Mouse (Mus musculus): ENCODE results near the gene Mettl27.
"Not testable (repeated sequence)": the region's sequence is repeated elsewhere in the genome, so short reads cannot be mapped to it uniquely, and the experiment has no call there.

The Mettl27 gene

DNA sequence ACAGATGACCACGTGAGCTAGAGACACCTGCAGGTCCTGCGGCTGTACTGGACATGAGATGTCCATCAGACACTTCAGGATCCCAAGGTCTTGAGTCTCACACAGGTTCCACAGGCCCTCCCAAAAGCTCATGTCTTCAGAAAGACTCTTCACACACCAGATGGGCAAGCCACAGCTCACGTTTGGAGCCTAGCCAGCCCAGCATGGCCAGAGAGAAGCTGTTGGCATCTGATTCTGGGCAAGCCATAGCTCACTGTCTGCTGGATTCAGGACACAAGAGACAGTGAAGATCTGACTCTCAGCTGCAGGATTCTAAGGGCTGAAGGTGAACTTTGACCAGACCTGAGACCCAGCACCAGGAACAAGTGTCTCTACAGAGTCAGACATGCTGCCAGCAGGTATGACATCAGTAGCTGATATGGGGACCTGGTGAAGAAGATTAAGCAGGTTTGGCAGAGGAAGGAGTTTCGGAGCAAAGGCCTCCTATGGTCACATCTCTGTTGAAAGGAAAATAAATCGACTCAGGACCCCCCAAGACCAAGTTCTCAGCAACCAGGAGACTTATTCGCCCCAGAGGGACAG, 12.0 kb upstream of the Mettl27 start:
- no peak for DNase-seq (ENCODE audit: inconsistent age in 2 of 2, low spot score in 1 of 2)

DNA sequence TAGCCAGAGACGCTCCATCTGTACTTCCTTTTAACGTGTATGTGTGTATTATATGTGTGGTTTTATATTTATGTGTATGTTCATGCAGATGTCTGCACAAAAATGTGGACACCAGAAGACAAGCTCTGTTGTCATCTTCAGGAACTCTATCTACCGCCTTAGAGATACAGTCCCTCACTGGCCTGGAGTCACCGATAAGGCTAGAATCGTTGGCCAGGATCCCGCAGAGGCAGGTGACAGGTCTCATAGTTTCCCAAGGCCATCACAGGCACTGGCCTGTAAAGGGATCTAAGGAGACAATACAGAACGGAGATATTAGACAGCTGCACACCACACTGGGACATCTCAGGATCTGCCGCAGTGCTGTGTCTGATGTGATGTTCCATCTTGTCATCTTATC, 11.1 kb upstream of the Mettl27 start:
- DNase-seq (ENCODE audit: inconsistent age in 2 of 2, low spot score in 1 of 2), result no peak

DNA sequence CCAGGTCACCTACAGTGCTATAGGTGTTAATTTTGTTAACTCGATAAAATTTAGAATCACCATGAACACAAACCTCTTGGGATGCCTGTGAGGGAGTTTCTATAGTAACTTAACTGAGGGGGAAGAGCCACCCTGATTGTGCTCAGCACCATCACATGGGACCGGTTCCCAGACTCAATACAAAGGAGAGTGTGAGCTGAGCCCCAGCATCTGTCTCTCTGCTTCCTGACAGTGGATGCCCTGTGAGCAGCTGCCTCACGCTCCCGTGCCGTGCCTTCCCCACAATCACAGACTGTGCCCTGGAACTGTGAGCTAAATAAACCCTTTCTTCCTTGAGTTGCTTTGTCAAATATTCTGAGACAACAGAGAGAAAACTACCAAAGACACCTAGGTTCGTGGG, 9.0 kb upstream of the Mettl27 start:
- no peak for DNase-seq (ENCODE audit: inconsistent age in 2 of 2, low spot score in 1 of 2)

DNA sequence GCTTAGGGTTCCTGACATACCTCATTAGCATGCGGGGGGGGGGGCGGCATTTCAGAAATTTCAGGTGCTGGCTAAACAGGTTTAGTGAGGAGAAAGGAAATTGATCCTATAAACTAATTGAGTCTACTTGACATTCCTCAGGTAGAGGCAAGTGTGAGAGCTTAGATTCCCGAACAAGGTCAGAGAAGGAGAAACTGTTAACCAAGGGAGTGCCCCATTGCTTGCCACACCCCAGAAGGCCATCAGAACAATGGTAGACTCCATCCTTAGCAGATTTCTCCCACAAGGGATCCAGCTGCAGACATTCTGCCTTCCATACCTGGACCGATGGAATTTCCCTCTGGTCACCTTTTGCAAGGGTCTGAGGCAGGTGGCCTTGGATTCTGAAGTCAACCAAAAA, 5.4 kb upstream of the Mettl27 start:
- no peak for DNase-seq (ENCODE audit: inconsistent age in 2 of 2, low spot score in 1 of 2)

DNA sequence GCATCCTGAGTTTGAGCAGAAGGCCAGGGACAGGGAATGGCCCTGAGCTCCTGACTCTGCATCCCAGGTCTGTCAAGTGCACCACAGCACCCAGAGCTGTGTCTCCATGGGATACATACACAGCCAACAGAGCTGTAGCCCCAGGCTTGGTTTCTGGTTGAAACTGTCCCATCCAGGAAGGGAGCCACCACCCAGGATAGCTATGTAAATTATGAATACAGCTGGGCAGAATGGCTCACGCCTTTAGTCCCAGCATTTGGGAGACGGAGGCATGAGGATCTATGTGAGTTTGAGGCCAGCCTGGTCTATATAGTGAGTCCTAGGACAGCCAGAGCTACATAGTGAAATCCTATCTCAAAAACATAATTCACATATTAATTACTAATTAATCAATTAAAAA, 2.2 kb upstream of the Mettl27 start:
- DNase-seq (ENCODE audit: inconsistent age in 2 of 2, low spot score in 1 of 2), result no peak

DNA sequence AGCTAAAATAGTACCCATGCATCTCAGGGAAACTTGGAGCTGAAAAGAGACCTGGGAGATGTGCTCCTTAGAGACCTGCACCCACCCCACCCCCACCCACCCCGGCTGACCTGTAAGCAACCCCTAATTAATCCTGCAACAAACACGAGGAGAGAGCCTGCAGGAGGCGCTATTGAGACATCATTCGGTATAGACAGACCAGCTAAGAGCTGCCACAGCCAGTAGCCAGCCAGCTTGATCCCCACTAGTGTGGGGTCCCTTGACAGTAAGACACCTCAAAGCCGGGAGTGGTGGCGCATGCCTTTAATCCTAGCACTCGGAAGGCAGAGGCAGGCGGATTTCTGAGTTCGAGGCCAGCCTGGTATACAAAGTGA, 722 bp downstream of the Mettl27 start:
- peak; percentile 65 to 80 for DNase-seq (ENCODE audit: inconsistent age in 2 of 2, low spot score in 1 of 2)

DNA sequence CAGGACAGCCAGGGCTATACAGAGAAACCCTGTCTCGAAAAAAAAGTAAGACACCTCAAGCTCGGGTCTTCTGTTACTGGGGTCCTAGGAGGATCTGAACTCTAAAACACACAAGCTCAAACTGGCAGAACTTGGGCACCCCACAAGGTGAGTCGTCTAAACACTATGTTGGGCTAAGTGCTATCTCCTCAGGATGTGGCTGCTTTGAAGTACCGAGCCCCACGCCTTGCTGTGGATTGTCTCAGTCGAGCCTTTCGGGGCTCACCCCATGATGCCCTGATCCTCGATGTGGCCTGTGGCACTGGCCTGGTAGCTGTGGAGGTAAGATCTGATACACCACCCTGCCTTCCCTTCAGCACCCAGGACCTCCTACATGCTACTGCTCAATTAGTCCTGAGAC, 1.1 kb downstream of the Mettl27 start:
- no peak for DNase-seq (ENCODE audit: inconsistent age in 2 of 2, low spot score in 1 of 2)

DNA sequence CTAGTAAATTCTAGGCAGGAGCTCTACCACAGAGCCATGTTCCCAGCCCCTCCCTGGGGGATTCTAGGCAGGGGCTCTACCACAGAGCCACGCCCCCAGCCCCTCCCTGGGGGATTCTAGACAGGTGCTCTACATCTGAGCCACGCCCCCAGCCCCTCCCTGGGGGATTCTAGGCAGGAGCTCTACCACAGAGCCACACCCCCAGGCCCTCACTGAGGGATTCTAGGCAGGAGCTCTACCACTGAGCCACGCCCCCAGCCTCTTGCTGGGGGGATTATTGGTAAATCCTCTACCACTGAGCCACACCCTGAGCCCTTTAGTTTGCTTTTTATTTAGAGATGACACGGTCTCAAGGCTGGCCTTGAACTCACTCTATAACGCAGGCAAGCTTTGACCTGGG, 1.5 kb downstream of the Mettl27 start:
- not testable (repeated sequence) for DNase-seq (ENCODE audit: inconsistent age in 2 of 2, low spot score in 1 of 2)

DNA sequence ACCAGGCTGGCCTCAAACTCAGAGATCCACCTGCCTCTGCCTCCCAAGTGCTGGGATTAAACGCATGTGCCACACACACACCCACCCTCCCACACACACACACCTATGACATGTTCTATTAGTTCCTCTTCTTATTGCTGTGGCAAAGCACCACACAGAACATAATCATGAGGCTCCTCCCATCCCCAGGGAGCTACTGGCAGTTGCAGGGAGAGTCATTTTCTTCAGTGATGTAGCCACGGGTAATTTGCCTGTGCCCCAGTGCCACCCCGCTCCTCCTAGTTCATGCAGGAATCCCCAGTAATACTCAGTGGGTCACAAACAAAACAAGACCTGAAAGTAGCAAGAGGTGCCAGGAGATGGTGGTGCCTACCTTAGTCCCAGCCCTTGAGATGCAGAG, 2.5 kb downstream of the Mettl27 start:
- no peak for DNase-seq (ENCODE audit: inconsistent age in 2 of 2, low spot score in 1 of 2)

DNA sequence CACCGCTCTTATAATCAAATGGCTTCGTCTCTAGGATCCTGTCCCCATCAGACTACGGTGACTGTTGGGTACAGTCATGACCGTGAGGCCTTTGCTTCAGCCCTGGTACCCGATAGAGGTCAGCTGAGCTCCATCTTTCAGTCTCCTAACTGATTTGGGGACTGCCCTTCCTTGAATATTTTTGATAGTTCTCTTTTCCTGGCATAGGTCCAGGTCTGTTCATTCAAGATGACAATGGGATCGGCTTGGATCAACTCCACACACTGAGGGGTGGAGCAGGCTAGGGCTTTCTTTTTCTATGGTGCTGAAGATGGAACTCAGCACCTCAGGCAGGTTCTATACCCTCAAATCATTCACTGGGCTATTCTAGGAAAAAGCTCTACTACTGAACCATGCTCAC, 3.9 kb downstream of the Mettl27 start:
- DNase-seq (ENCODE audit: inconsistent age in 2 of 2, low spot score in 1 of 2), result no peak

DNA sequence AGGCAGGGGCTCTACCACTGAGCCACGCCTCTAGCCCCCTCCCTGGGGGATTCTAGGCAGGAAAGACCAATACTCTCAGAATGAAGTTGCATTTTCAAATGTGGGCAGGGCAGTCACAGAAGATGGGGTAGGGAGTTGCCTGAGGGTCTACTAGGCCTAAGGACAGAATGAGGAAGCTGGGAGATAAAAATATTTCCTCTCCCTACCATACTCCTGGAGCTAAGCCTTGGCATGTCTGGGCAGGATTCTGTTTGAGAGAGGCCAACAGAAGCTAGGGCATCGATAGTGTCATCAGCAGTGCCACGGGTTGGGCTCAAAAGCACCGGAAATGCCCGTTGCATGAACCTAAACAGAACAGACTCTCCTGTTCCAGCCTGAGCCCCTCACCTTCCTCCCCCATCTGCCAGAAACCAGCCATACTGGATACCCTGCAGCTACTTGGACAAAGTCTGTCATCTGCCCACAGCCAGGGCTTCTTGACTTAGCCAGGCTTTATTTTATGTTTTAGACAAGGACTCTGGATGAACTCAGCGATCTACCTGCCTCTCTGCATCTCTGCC, 4.5 kb downstream of the Mettl27 start:
- no peak for DNase-seq (ENCODE audit: inconsistent age in 2 of 2, low spot score in 1 of 2)

DNA sequence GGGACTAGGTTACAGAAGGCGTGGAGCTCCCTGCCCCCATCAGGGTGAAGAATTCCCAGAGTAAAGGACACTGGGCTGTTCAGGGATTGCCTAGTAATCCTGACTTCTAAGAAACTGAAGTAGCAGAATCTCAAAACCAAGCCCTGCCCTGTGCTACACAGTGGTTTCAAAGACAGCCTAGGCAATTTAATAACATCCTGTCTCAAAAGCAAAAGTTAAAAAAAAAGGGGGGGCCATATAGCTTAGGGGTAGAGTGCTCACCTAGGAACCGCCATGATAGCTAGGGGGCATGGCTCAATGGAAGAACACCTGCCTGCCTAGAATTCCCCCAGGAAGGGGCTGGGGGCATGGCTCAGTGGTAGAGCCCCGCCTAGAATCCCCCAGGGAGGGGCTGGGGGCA, 6.9 kb downstream of the Mettl27 start:
- no peak for DNase-seq (ENCODE audit: inconsistent age in 2 of 2, low spot score in 1 of 2)

DNA sequence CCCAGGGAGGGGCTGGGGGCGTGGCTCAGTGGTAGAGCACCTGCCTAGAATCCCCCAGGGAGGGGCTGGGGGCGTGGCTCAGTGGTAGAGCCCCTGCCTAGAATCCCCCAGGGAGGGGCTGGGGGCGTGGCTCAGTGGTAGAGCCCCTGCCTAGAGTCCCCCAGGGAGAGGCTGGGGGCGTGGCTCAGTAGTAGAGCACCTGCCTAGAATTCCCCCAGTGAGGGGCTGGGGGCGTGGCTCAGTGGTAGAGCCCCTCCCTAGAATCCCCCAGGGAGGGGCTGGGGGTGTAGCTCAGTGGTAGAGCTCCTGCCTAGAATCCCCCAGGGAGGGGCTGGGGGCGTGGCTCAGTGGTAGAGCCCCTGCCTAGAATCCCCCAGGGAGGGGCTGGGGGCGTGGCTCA, 7.4 kb downstream of the Mettl27 start:
- DNase-seq (ENCODE audit: inconsistent age in 2 of 2, low spot score in 1 of 2), result not testable (repeated sequence)

DNA sequence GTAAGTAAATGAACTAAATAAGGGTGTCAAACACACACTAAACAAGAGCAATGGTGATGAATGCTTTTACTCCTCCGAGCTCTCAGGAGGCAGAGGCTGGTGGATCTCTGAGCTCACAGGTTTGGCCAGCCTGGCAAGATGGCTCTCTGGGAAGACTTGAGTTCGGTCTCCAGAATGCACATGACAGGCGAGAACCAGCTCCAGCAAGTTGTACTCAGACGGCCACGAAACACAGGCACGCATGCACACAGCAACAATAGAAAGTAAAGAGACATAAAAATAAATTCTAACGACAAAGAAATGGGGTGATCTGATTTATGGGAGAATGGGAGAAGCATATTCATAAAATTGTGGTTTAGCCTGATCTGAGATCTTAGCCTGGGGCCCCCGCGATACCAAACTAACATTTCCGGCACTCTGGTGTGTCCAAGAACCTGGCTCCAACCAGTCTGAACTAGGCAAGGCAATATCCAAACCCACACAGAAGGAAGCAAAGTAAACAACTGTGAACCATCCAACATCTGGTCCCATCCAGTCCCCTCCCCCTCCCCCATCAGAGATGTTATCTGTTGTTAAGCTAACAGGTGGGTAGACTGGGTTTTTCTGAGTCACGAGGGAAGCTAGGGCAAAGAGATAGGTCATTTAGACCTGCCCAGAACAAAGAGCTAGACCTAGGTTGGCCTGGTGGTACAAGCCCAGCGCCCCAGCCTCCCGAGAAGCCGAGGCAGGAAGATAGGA, 9.5 kb downstream of the Mettl27 start:
- DNase-seq (ENCODE audit: inconsistent age in 2 of 2, low spot score in 1 of 2), result no peak

DNA sequence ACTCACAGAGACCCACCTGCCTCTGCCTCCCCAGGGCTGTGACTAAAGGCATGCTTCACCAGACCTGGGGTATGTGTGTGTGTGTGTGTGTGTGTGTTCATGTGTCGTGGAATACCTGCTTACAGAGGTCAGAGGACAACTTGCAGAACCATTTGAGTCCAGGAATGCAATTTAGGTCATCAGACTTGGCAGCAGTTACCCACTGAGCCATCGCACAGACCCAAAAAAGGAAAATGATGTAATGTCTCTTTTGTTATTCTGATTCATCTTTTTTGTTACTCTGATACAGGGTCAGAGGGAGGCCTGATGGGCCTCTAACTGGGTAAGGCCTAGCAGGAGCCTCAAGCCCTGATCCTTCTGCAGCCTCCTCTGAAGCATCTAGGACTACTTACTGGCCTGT, 10.6 kb downstream of the Mettl27 start:
- peak; percentile 59 to 89 for DNase-seq (ENCODE audit: inconsistent age in 2 of 2, low spot score in 1 of 2)

DNA sequence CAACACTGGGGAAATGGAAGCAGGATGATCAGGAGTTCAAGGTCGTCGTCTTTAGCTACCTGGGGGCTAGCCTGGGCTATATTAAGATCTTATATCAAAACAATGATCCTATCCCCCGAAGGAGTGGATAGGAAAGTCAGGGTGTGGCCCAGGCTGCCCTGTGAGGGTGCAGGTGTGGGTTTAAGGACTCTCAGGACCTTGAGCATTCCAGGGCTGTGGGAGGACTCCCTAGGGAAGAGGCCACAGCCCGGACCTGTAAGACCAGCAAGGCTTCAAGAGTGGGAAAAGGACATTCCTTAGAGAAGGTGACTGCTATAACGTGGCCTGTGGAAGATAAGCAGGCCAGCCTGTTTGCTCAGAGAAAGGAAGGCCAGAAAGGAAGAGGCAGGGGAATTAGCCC, 12.0 kb downstream of the Mettl27 start:
- no peak for DNase-seq (ENCODE audit: inconsistent age in 2 of 2, low spot score in 1 of 2)

DNA sequence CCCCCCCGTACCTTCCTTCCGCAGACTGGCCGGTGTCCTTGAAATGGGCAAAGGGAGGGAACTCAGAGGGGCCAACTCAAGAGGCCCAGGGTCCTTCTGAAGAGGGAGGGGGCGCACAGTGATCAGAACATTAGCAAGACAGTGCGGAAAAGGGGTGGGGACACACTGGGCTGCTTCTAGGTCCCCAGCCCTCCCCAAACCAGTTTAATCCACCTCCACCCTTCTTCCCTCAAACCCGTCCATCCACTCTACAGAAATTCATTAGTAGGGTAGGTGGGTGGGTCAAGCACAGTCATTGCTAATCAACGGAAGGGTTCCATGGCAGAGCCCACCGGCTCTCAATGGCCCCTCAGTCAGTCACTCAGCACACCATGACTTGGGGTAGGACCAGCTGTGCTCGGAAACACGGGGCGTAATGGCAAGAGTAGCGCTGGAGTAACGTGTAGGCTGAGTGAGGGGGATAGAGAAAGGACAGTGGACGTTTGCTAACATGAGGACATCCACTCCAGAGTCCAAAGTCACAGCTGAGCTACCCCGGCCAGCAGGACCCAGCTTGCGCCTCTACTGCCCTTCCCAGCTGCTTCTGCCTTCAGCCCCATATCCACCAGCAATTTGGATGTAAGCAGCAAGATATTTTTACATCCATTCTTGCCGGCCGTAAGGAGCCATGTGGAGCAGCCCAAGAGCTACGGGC, 13.2 kb downstream of the Mettl27 start:
- no peak for DNase-seq (ENCODE audit: inconsistent age in 2 of 2, low spot score in 1 of 2)

DNA sequence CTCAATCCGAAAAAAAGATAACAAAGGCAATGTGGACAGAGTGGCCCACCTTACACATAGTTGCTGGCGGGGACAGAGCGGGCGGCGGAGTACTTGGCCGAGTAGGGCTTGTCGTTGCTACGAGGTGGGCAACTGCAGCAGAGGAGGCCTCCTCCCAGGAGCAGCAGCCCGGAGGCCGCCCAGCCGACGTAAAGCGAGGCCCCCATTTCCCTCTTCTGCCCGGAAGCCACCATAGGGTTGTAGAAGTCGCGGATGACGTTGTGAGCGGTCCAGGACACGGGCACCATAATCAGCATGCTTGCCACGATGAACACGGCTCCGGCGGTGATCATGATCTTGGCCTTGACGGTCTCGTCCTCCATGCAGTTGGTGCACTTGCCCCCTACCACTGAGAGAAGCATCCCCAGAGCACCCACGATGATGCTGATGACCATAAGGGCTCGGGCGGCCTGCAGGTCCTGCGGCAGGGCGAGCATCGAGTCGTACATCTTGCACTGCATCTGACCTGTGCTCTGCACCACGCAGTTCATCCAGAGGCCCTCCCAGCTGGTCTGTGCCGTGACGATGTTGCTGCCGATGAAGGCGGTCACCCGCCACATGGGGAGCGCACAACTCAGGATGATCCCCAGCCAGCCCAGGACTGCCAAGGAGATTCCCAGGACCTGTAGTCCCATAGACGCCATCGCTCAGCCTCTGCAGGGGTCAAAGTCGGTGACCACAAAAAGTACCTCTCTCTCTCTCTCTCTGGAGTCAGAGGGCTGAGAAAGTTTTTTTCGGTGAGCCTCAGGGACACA, 14.1 kb downstream of the Mettl27 start:
- DNase-seq (ENCODE audit: inconsistent age in 2 of 2, low spot score in 1 of 2), result no peak

DNA sequence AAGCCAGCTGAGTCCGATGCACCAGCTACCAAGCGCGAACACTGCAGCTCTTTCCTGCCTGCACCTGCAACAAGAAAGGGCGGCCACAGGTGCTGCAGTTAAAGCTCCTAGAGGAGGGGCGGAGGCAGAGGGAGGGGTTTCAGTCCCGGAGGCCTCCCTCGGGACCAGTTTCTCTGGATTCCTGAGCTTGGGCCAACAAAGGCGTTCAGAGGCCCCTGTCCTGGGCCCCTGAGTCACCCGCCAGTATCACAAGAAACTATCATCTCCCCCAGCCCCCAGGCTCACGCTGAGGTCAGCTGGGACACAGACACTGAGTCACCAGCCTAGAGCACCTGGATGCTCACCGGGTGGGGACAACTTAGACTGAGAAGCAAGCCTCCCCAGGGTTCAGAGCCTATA, 14.7 kb downstream of the Mettl27 start, which contains the start of gene Cldn4:
Gene Cldn4 (minus strand): TSS at position 78 of the 399 bp plus-strand sequence.
- DNase-seq (ENCODE audit: inconsistent age in 2 of 2, low spot score in 1 of 2), result no peak

DNA sequence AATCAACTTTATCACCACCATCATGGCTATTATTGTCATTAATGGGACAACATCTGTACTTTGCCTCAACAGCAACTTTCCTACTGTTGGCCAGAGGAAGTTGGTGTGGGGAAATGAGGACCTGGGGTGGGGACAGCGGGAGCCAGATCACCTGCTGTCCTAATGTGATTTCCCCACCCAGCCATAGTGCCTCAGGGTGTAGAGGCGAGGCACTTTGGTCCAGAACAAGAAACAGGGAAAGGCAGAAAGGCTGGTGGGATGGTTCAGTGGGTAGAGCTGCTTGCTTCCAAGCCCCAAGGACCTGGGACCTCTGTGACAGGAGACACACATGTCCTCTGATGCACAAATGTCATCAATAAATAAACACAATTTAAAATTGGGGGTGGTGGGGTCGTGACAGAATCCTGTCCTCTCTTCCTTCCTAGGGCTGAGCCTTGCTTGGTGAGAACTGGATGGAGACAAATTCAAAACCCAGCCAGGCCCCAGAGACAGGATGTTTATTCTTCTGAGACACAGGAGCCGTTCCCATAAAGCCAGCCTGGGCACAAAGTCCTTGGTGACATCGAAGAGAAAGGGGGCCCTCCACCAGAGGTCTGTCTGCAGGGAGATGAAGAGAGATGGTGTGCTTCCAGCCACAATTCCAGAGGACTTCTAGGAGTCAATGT, 15.4 kb downstream of the Mettl27 start:
- DNase-seq (ENCODE audit: inconsistent age in 2 of 2, low spot score in 1 of 2), result no peak

DNA sequence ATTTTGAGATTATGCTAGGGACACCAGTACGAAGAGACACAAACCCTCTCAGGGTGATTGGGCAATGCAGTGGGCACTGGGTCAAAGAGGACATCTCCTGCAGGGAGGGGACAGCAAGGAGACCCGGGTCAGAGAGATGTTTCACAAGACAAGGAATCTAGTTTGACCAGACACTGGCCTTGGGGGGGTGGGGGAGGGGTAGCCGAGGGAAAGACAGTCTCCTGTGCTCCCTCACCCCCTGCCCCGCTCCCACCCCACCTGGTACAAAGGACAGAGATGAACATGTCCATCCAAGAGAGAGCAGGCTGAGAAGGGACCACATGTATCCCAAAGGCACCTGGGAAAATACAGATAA, 15.9 kb downstream of the Mettl27 start:
- DNase-seq (ENCODE audit: inconsistent age in 2 of 2, low spot score in 1 of 2), result no peak
